Mouse (Mus musculus) granulocyte monocyte progenitor cell, adult 5-6 weeks (primary cell): ENCODE results near the gene Galr2. TPM values are rescaled to one million over a fixed set of nuclear protein-coding genes. Genes with fewer than 3 reads are reported as not detected.

Source experiments
- ATAC-seq: replicated peaks from 2 replicates; pipeline ENCODE4 v1.8.0; 2016; ENCODE audit warnings: mild to moderate bottlenecking, moderate TSS enrichment, inconsistent platforms; ENCODE audit not compliant: poor library complexity, severe bottlenecking
- total RNA-seq, 2 experiments: library from RNA; stranded (forward) in 1 of 2; stranded (reverse) in 1 of 2; fragments of 200-712, 200-1000 nt in 1 of 2; fragments of >200 nt in 1 of 2; fragmentation: Nextera tagmentation in 1 of 2; gene quantifications; 2 replicates each; pipeline ENCODE4 v1.2.3; 2014 to 2017

Gene Galr2
- total RNA-seq, 2 experiments from 2014 or later: not detected

GRCm38 (mm10) chr11:116305423-116305822, 24.7 kb downstream of the Galr2 start:
- no peak for ATAC-seq

- peak; percentile 99 for ATAC-seq
Measured at GRCm38 (mm10) chr11:116306126-116306982, 25.6 kb downstream of the Galr2 start.

GRCm38 (mm10) chr11:116307019-116307725, 26.4 kb downstream of the Galr2 start, which contains the start of gene Exoc7:
Gene Exoc7 (minus strand): TSS chr11:116307233.
- no peak for ATAC-seq

- ATAC-seq: no peak
Measured at GRCm38 (mm10) chr11:116307762-116308531, 27.2 kb downstream of the Galr2 start.

GRCm38 (mm10) chr11:116309601-116310000, 28.9 kb downstream of the Galr2 start:
- no peak for ATAC-seq

GRCm38 (mm10) chr11:116311169-116311568, 30.4 kb downstream of the Galr2 start:
- ATAC-seq: no peak

GRCm38 (mm10) chr11:116312359-116312758, 31.6 kb downstream of the Galr2 start:
- ATAC-seq: no peak

GRCm38 (mm10) chr11:116318719-116319659, 38.2 kb downstream of the Galr2 start:
- peak; percentile 93 for ATAC-seq

- no peak for ATAC-seq
Measured at GRCm38 (mm10) chr11:116326963-116327603, 46.3 kb downstream of the Galr2 start.

- ATAC-seq: no peak
Measured at GRCm38 (mm10) chr11:116329314-116330210, 48.8 kb downstream of the Galr2 start.

GRCm38 (mm10) chr11:116330211-116330518, 49.4 kb downstream of the Galr2 start:
- ATAC-seq: no peak

GRCm38 (mm10) chr11:116332232-116332982, 51.7 kb downstream of the Galr2 start:
- ATAC-seq: no peak

- no peak for ATAC-seq
Measured at GRCm38 (mm10) chr11:116332983-116333270, 52.2 kb downstream of the Galr2 start.

Other genes starting within 250 kb of the Galr2 start
- 19.1 and 26.7 TPM in 2 replicates for gene Unc13d, start 203.0 kb upstream of the Galr2 start, total RNA-seq (2014; fragmentation: Nextera tagmentation)
- gene Unc13d, start 203.0 kb upstream of the Galr2 start, total RNA-seq (2017): 18.2 and 21.1 TPM in 2 replicates
- gene Wbp2, start 193.9 kb upstream of the Galr2 start, total RNA-seq (2014; fragmentation: Nextera tagmentation): 83.3 and 96.6 TPM in 2 replicates
- gene Wbp2, start 193.9 kb upstream of the Galr2 start, total RNA-seq (2017): 13.6 and 17.3 TPM in 2 replicates
- gene Trim47, start 153.7 kb upstream of the Galr2 start, total RNA-seq (2014; fragmentation: Nextera tagmentation): 1.9 TPM in 1 of 2 replicates, not detected in the other
- 3.1 TPM in 1 of 2 replicates, not detected in the other for gene Trim47, start 153.7 kb upstream of the Galr2 start, total RNA-seq (2017)
- gene Trim65, start 149.8 kb upstream of the Galr2 start, total RNA-seq (2014; fragmentation: Nextera tagmentation): 11.6 and 18.1 TPM in 2 replicates
- gene Trim65, start 149.8 kb upstream of the Galr2 start, total RNA-seq (2017): 3.7 and 7.0 TPM in 2 replicates
- gene Mrpl38, start 142.1 kb upstream of the Galr2 start, total RNA-seq (2014; fragmentation: Nextera tagmentation): 52.1 and 60.1 TPM in 2 replicates
- 22.8 and 29.6 TPM in 2 replicates for gene Mrpl38, start 142.1 kb upstream of the Galr2 start, total RNA-seq (2017)
- 14.1 and 22.2 TPM in 2 replicates for gene Fbf1, start 112.8 kb upstream of the Galr2 start, total RNA-seq (2014; fragmentation: Nextera tagmentation)
- 15.3 and 22.8 TPM in 2 replicates for gene Fbf1, start 112.8 kb upstream of the Galr2 start, total RNA-seq (2017)
- gene Ten1, start 82.1 kb upstream of the Galr2 start, total RNA-seq (2014; fragmentation: Nextera tagmentation): 85.3 and 106 TPM in 2 replicates
- gene Ten1, start 82.1 kb upstream of the Galr2 start, total RNA-seq (2017): 28.5 and 31.9 TPM in 2 replicates
- 23.6 and 29.4 TPM in 2 replicates for gene Acox1, start 81.9 kb upstream of the Galr2 start, total RNA-seq (2014; fragmentation: Nextera tagmentation)
- 15.0 and 16.0 TPM in 2 replicates for gene Acox1, start 81.9 kb upstream of the Galr2 start, total RNA-seq (2017)
- gene Evpl, start 42.9 kb upstream of the Galr2 start, total RNA-seq (2014; fragmentation: Nextera tagmentation): 0.13 and 0.58 TPM in 2 replicates
- 1.5 and 1.7 TPM in 2 replicates for gene Evpl, start 42.9 kb upstream of the Galr2 start, total RNA-seq (2017)
- gene Srp68, start 6.7 kb upstream of the Galr2 start, total RNA-seq (2014; fragmentation: Nextera tagmentation): 104 and 123 TPM in 2 replicates
- 75.2 and 75.7 TPM in 2 replicates for gene Srp68, start 6.7 kb upstream of the Galr2 start, total RNA-seq (2017)
- gene Exoc7, start 26.3 kb downstream of the Galr2 start, total RNA-seq (2014; fragmentation: Nextera tagmentation): 23.0 and 45.3 TPM in 2 replicates
- gene Exoc7, start 26.3 kb downstream of the Galr2 start, total RNA-seq (2017): 30.1 and 36.6 TPM in 2 replicates
- not detected in 2 replicates for gene Foxj1, start 54.5 kb downstream of the Galr2 start, total RNA-seq (2014; fragmentation: Nextera tagmentation)
- gene Foxj1, start 54.5 kb downstream of the Galr2 start, total RNA-seq (2017): not detected in 2 replicates
- 13.9 and 19.5 TPM in 2 replicates for gene Rnf157, start 132.1 kb downstream of the Galr2 start, total RNA-seq (2014; fragmentation: Nextera tagmentation)
- 5.9 and 7.5 TPM in 2 replicates for gene Rnf157, start 132.1 kb downstream of the Galr2 start, total RNA-seq (2017)
- 49.9 and 62.5 TPM in 2 replicates for gene Ubald2, start 153.2 kb downstream of the Galr2 start, total RNA-seq (2014; fragmentation: Nextera tagmentation)
- gene Ubald2, start 153.2 kb downstream of the Galr2 start, total RNA-seq (2017): 45.8 and 46.4 TPM in 2 replicates
- gene Qrich2, start 185.3 kb downstream of the Galr2 start, total RNA-seq (2014; fragmentation: Nextera tagmentation): not detected in 2 replicates
- gene Qrich2, start 185.3 kb downstream of the Galr2 start, total RNA-seq (2017): not detected in 2 replicates
- gene Prpsap1, start 213.3 kb downstream of the Galr2 start, total RNA-seq (2014; fragmentation: Nextera tagmentation): 79.6 and 83.4 TPM in 2 replicates
- 26.0 and 53.2 TPM in 2 replicates for gene Prpsap1, start 213.3 kb downstream of the Galr2 start, total RNA-seq (2017)
- not detected in 2 replicates for gene Sphk1, start 250.0 kb downstream of the Galr2 start, total RNA-seq (2014; fragmentation: Nextera tagmentation)
- not detected in 2 replicates for gene Sphk1, start 250.0 kb downstream of the Galr2 start, total RNA-seq (2017)